Mouse (Mus musculus) MEL (cell line): ENCODE measurements around the gene Scaper. TPM values are rescaled to one million over a fixed set of nuclear protein-coding genes. Genes with fewer than 3 reads are reported as not detected.

Experiments used
- DNase-seq: peaks from one replicate; pipeline ENCODE4 v3.0.0; 2011; ENCODE audit warnings: low read depth, low spot score
- H3K27ac ChIP-seq: 2 replicates; pipeline ENCODE4 v1.5.1; 2012; ENCODE audit warnings: low read depth, mild to moderate bottlenecking, control low read depth, low read length, moderate library complexity; ENCODE audit not compliant: control insufficient read depth
- H3K27me3 ChIP-seq, 2 experiments: fragments of 150-350 bp in 1 of 2; sonication (generic) in 1 of 2; 2 replicates each; pipeline ENCODE4 v1.6.1; 2012; ENCODE audit warnings: low read length in 2 of 2, mild to moderate bottlenecking in 2 of 2, improper control_type of control experiment in 1 of 2, moderate library complexity in 1 of 2; ENCODE audit not compliant: insufficient read depth in 2 of 2, control insufficient read depth in 1 of 2
- H3K36me3 ChIP-seq, 2 experiments: 2 replicates each; pipeline ENCODE4 v1.6.1; 2012 to 2014; ENCODE audit warnings: low read length in 2 of 2, improper control_type of control experiment in 1 of 2, inconsistent platforms in 1 of 2, mild to moderate bottlenecking in 1 of 2; ENCODE audit not compliant: insufficient read depth in 2 of 2, control insufficient read depth in 1 of 2
- H3K4me1 ChIP-seq, 2 experiments: fragments of 150-350 bp in 1 of 2; sonication (generic) in 1 of 2; 2 replicates each; pipeline ENCODE4 v1.6.1; 2012; ENCODE audit warnings: low read length in 2 of 2, improper control_type of control experiment in 1 of 2, mild to moderate bottlenecking in 1 of 2; ENCODE audit not compliant: insufficient read depth in 2 of 2, control insufficient read depth in 1 of 2
- H3K4me3 ChIP-seq, 2 experiments: fragments of 150-350 bp in 1 of 2; sonication (generic) in 1 of 2; 2 replicates each; pipeline ENCODE4 v1.5.1; 2012; ENCODE audit warnings: low read depth in 2 of 2, low read length in 2 of 2, mild to moderate bottlenecking in 2 of 2, moderate library complexity in 2 of 2, control low read depth in 1 of 2, improper control_type of control experiment in 1 of 2; ENCODE audit not compliant: control insufficient read depth in 1 of 2, insufficient read depth in 1 of 2
- H3K79me2 ChIP-seq: 2 replicates; pipeline ENCODE4 v1.6.1; 2012; ENCODE audit warnings: mild to moderate bottlenecking, low read length, moderate library complexity; ENCODE audit not compliant: control insufficient read depth, poor library complexity, insufficient read depth
- H3K9ac ChIP-seq: 2 replicates; pipeline ENCODE4 v1.6.1; 2012; ENCODE audit warnings: low read depth, mild to moderate bottlenecking, control low read depth, low read length, moderate library complexity; ENCODE audit not compliant: control insufficient read depth, poor library complexity, severe bottlenecking
- H3K9me3 ChIP-seq: fragments of 150-350 bp; sonication (generic); replicated peaks from 2 replicates; pipeline ENCODE4 v1.6.1; 2012; ENCODE audit warnings: mild to moderate bottlenecking, low read length, improper control_type of control experiment, moderate library complexity; ENCODE audit not compliant: insufficient read depth
- BHLHE40 ChIP-seq: IDR thresholded peaks from 2 replicates; pipeline ENCODE4 v1.6.1; 2012; ENCODE audit warnings: low read depth, mild to moderate bottlenecking, inconsistent platforms, low read length, improper control_type of control experiment, borderline replicate concordance
- CHD2 ChIP-seq: IDR thresholded peaks from 2 replicates; pipeline ENCODE4 v1.6.1; 2011; ENCODE audit warnings: low read length, improper control_type of control experiment
- E2F4 ChIP-seq: IDR thresholded peaks from 2 replicates; pipeline ENCODE4 v1.6.1; 2011; ENCODE audit warnings: low read depth, low read length, improper control_type of control experiment, borderline replicate concordance
- ELF1 ChIP-seq: IDR thresholded peaks from 2 replicates; pipeline ENCODE4 v1.6.1; 2014; ENCODE audit warnings: low read depth, mild to moderate bottlenecking, inconsistent platforms, low read length, improper control_type of control experiment, moderate library complexity
- EP300 ChIP-seq, 2 experiments: IDR thresholded peaks; 2 replicates each; pipeline ENCODE4 v1.6.1; 2011; ENCODE audit warnings: improper control_type of control experiment in 2 of 2, low read length in 2 of 2, low read depth in 1 of 2, mild to moderate bottlenecking in 1 of 2
- GABPA ChIP-seq: IDR thresholded peaks from 2 replicates; pipeline ENCODE4 v1.6.1; 2012; ENCODE audit warnings: low read depth, mild to moderate bottlenecking, inconsistent platforms, low read length, improper control_type of control experiment, moderate library complexity
- GATA1 ChIP-seq: IDR thresholded peaks from 2 replicates; pipeline ENCODE4 v1.6.1; 2011; ENCODE audit warnings: low read depth, low read length, improper control_type of control experiment
- MAFK ChIP-seq: IDR thresholded peaks from 2 replicates; pipeline ENCODE4 v1.6.1; 2011; ENCODE audit warnings: low read depth, mild to moderate bottlenecking, low read length, improper control_type of control experiment, borderline replicate concordance
- MAX ChIP-seq: IDR thresholded peaks from 2 replicates; pipeline ENCODE4 v1.6.1; 2011; ENCODE audit warnings: low read length, improper control_type of control experiment
- MAZ ChIP-seq: IDR thresholded peaks from 2 replicates; pipeline ENCODE4 v1.6.1; 2012; ENCODE audit warnings: low read depth, mild to moderate bottlenecking, inconsistent platforms, low read length, improper control_type of control experiment
- MXI1 ChIP-seq: IDR thresholded peaks from 2 replicates; pipeline ENCODE4 v1.6.1; 2011; ENCODE audit warnings: mild to moderate bottlenecking, low read depth, low read length, improper control_type of control experiment
- MYC ChIP-seq: IDR thresholded peaks from 2 replicates; pipeline ENCODE4 v1.6.1; 2011; ENCODE audit warnings: low read depth, mild to moderate bottlenecking, low read length, improper control_type of control experiment, moderate library complexity
- NELFE ChIP-seq: IDR thresholded peaks from 2 replicates; pipeline ENCODE4 v1.6.1; 2011; ENCODE audit warnings: low read depth, low read length, improper control_type of control experiment
- NRF1 ChIP-seq: IDR thresholded peaks from 2 replicates; pipeline ENCODE4 v1.6.1; 2014; ENCODE audit warnings: low read depth, mild to moderate bottlenecking, inconsistent platforms, low read length, improper control_type of control experiment, moderate library complexity; ENCODE audit not compliant: poor library complexity, insufficient read depth, severe bottlenecking
- POLR2AphosphoS2 ChIP-seq: IDR thresholded peaks from 2 replicates; pipeline ENCODE4 v1.6.1; 2011; ENCODE audit warnings: low read length, improper control_type of control experiment
- RAD21 ChIP-seq: IDR thresholded peaks from 2 replicates; pipeline ENCODE4 v1.6.1; 2011; ENCODE audit warnings: mild to moderate bottlenecking, low read depth, low read length, improper control_type of control experiment
- RCOR1 ChIP-seq: IDR thresholded peaks from 2 replicates; pipeline ENCODE4 v1.6.1; 2012; ENCODE audit warnings: low read depth, mild to moderate bottlenecking, inconsistent platforms, low read length, improper control_type of control experiment
- SIN3A ChIP-seq: IDR thresholded peaks from 2 replicates; pipeline ENCODE4 v1.6.1; 2012; ENCODE audit warnings: low read length, improper control_type of control experiment, inconsistent platforms
- TBP ChIP-seq: IDR thresholded peaks from 2 replicates; pipeline ENCODE4 v1.8.0; 2011; ENCODE audit warnings: low read depth, low read length, improper control_type of control experiment
- ZC3H11A ChIP-seq: IDR thresholded peaks from 2 replicates; pipeline ENCODE4 v1.6.1; 2012; ENCODE audit warnings: low read depth, mild to moderate bottlenecking, inconsistent platforms, low read length, improper control_type of control experiment
- polyA plus RNA-seq, 2 experiments: library from polyadenylated mRNA; stranded (reverse) in 1 of 2; unstranded in 1 of 2; fragments of >175 nt in 1 of 2; fragments of >200 nt in 1 of 2; gene quantifications; 2 replicates each; pipeline versions ENCODE4 v1.2.1 to v1.2.4; 2012; ENCODE audit warnings: low replicate concordance in 2 of 2, low read depth in 1 of 2; ENCODE audit not compliant: insufficient read length in 2 of 2, insufficient read depth in 1 of 2, missing spikeins in 1 of 2
- total RNA-seq: library from RNA; depleted of rRNA; stranded (reverse); fragments of 300-350 nt; gene quantifications from 2 replicates; pipeline ENCODE4 v1.2.3, GENCODE M21; 2012

The Scaper gene
- total and polyA plus RNA-seq, 3 experiments, result 3.9 to 4.1 TPM; not detected in 1

- Histone ChIP-seq H3K36me3 (no peaks in the 10 kb centered on the region), H3K27ac (no peak overlapping the region), H3K27me3 (no peaks in the 10 kb centered on the region), H3K9ac (no peak overlapping the region), H3K79me2 (no peaks in the 10 kb centered on the region), H3K9me3 (no peaks in the 10 kb centered on the region), H3K4me1 (no peaks in the 10 kb centered on the region), H3K4me3 (no peak overlapping the region)
- DNase-seq, result no peak
- no peak for TF ChIP-seq NELFE
- TF ChIP-seq SIN3A, result no peak
- no peak for TF ChIP-seq NRF1
- TF ChIP-seq TBP, result no peak
- TF ChIP-seq ELF1, result no peak
- no peak for TF ChIP-seq RAD21
- no peak for TF ChIP-seq MXI1
Measured at GRCm38 (mm10) chr9:55539661-55540390, 398.1 kb downstream of the Scaper start.

GRCm38 (mm10) chr9:55539006-55539405, 398.9 kb downstream of the Scaper start:
- Histone ChIP-seq H3K4me3 (no peak overlapping the region), H3K27ac (no peak overlapping the region), H3K9ac (no peak overlapping the region), H3K79me2 (no peaks in the 10 kb centered on the region), H3K36me3 (no peaks in the 10 kb centered on the region), H3K4me1 (no peaks in the 10 kb centered on the region), H3K9me3 (no peaks in the 10 kb centered on the region), H3K27me3 (no peaks in the 10 kb centered on the region)
- DNase-seq, result no peak
- TF ChIP-seq MYC (no peak), NELFE (no peak), RCOR1 (no peak), POLR2AphosphoS2 (no peak), EP300 (IDR thresholded peaks at IDR 0.05; ENCODE audit: low read depth in 1 of 2, low read length in 2 of 2) (no peak), MAX (no peak), MXI1 (no peak), RAD21 (no peak), CHD2 (no peak), SIN3A (no peak), GATA1 (no peak), MAZ (no peak), E2F4 (no peak), GABPA (no peak), MAFK (no peak), BHLHE40 (no peak), ZC3H11A (no peak)
